Mouse (Mus musculus) intestine, embryonic 14.5 days (tissue): ENCODE data around the gene Iqce. TPM values are rescaled to one million over a fixed set of nuclear protein-coding genes. Genes with fewer than 3 reads are reported as not detected.
A peak's percentile ranks its signal among the peaks of the same experiment; 100 is the strongest.

Experiments used
- ATAC-seq: fragments of 200-750 bp; cut with Nextera tagmentation; replicated peaks from 2 replicates; pipeline ENCODE4 v1.8.0; 2017; ENCODE audit warnings: low read depth, moderate number of reproducible peaks, moderate TSS enrichment, moderate library complexity; ENCODE audit not compliant: low FRiP score, low TSS enrichment
- DNase-seq: peaks from one replicate; pipeline ENCODE4 v3.0.0-alpha.2; 2018; ENCODE audit warnings: low spot score
- H3K27ac ChIP-seq: fragments of 300-500 bp; sonication (generic); 2 replicates; pipeline ENCODE4 v1.5.1; 2014; ENCODE audit warnings: low read depth, mild to moderate bottlenecking, control low read depth
- H3K27me3 ChIP-seq: fragments of 300-500 bp; sonication (generic); replicated peaks from 2 replicates; pipeline ENCODE4 v1.6.1; 2014; ENCODE audit warnings: low read length, control low read depth; ENCODE audit not compliant: control insufficient read depth, insufficient read depth
- H3K36me3 ChIP-seq: fragments of 300-500 bp; sonication (generic); 2 replicates; pipeline ENCODE4 v1.6.1; 2014; ENCODE audit warnings: low read length, control low read depth; ENCODE audit not compliant: control insufficient read depth, insufficient read depth
- H3K4me1 ChIP-seq: fragments of 300-500 bp; sonication (generic); replicated peaks from 2 replicates; pipeline ENCODE4 v1.6.1; 2014; ENCODE audit warnings: low read length, control low read depth, mixed read lengths; ENCODE audit not compliant: control insufficient read depth, insufficient read depth
- H3K4me2 ChIP-seq: fragments of 300-500 bp; sonication (generic); 2 replicates; pipeline ENCODE4 v1.6.1; 2014; ENCODE audit warnings: low read length
- H3K4me3 ChIP-seq: fragments of 300-500 bp; sonication (generic); 2 replicates; pipeline ENCODE4 v1.5.1; 2014; ENCODE audit warnings: low read depth, low read length, control low read depth, mixed read lengths
- H3K9ac ChIP-seq: fragments of 300-500 bp; sonication (generic); 2 replicates; pipeline ENCODE4 v1.6.1; 2014; ENCODE audit warnings: mild to moderate bottlenecking, low read length
- H3K9me3 ChIP-seq: fragments of 300-500 bp; sonication (generic); 2 replicates; pipeline ENCODE4 v1.6.1; 2016; ENCODE audit warnings: low read length, control low read depth; ENCODE audit not compliant: control insufficient read depth
- WGBS: fragments of 180-500 bp; shearing (Covaris S2); extraction: QIAGEN DNeasy Blood & Tissue Kit; methylation state at CpG from one replicate; pipeline ENCODE4 v1.1.7; 2014; 5-methylcytosine and 5-hydroxymethylcytosine counted together
- polyA plus RNA-seq: library from polyadenylated mRNA; unstranded; fragments of >200 nt; fragmentation: Nextera tagmentation; extraction: Ambion mirVana; gene quantifications from 2 replicates; pipeline ENCODE4 v1.2.1, GENCODE M21; 2014

Iqce gene
- polyA plus RNA-seq, 1 experiment from 2014 or later = 24.1 TPM

- WGBS = 18% methylated on average over 11 of the region's 13 CpGs
- 0 out of 2 replicates have a peak overlapping the region, but pooled peaks have one; percentile 28 for H3K4me3 ChIP-seq
- peaks cover 26% of the 10 kb centered on the region for H3K27me3 ChIP-seq
- ATAC-seq = no peak
- DNase-seq = no peak
- no peaks in the 10 kb centered on the region; the same call in 1 of the 2 replicates for H3K4me1 ChIP-seq
- H3K4me2 ChIP-seq = peak overlapping the region; percentile 65; the same call in 1 of the 2 replicates
- H3K9me3 ChIP-seq = 0 out of 2 replicates have a peak, but pooled peaks cover 3% of the 10 kb centered on the region
- no peaks in the 10 kb centered on the region for H3K36me3 ChIP-seq
- H3K9ac ChIP-seq = no peak overlapping the region
- no peak overlapping the region for H3K27ac ChIP-seq
Measured at GRCm38 (mm10) chr5:140736166-140736565, 34.0 kb upstream of the Iqce start.

- H3K27ac ChIP-seq = no peak overlapping the region
- H3K36me3 ChIP-seq = no peaks in the 10 kb centered on the region
- peaks cover 26% of the 10 kb centered on the region for H3K27me3 ChIP-seq
- 0 out of 2 replicates have a peak, but pooled peaks cover 3% of the 10 kb centered on the region for H3K9me3 ChIP-seq
- H3K4me3 ChIP-seq = peak overlapping the region; percentile 28
- 0 out of 2 replicates have a peak overlapping the region, but pooled peaks have one; percentile 25 for H3K9ac ChIP-seq
- no peaks in the 10 kb centered on the region; the same call in 1 of the 2 replicates for H3K4me1 ChIP-seq
- WGBS = 0% methylated on average over 22 of the region's 22 CpGs
- H3K4me2 ChIP-seq = peak overlapping the region; percentile 65
- peak; percentile 53 for ATAC-seq
- peak; percentile 62 for DNase-seq
Measured at GRCm38 (mm10) chr5:140735297-140735696, 33.1 kb upstream of the Iqce start.

- 71% methylated on average over 3 of the region's 3 CpGs for WGBS
- no peak overlapping the region for H3K27ac ChIP-seq
Measured at GRCm38 (mm10) chr5:140733336-140733735, 31.2 kb upstream of the Iqce start.

GRCm38 (mm10) chr5:140732195-140732594 is 30.0 kb upstream of the Iqce start:
- 54% methylated on average over 4 of the region's 4 CpGs for WGBS
- 0 out of 2 replicates have a peak, but pooled peaks cover 3% of the 10 kb centered on the region for H3K9me3 ChIP-seq

More at GRCm38 (mm10) chr5:140733336-140733735, 31.2 kb upstream of the Iqce start:
- H3K4me1 ChIP-seq = no peaks in the 10 kb centered on the region; the same call in 1 of the 2 replicates
- no peak overlapping the region for H3K4me3 ChIP-seq
- no peak for DNase-seq
- 0 out of 2 replicates have a peak, but pooled peaks cover 3% of the 10 kb centered on the region for H3K9me3 ChIP-seq
- H3K9ac ChIP-seq = no peak overlapping the region
- no peak for ATAC-seq
- H3K27me3 ChIP-seq = peaks cover 26% of the 10 kb centered on the region
- H3K4me2 ChIP-seq = no peak overlapping the region
- no peaks in the 10 kb centered on the region for H3K36me3 ChIP-seq

GRCm38 (mm10) chr5:140731040-140731797 is 29.0 kb upstream of the Iqce start:
- H3K4me1 ChIP-seq = no peaks in the 10 kb centered on the region; the same call in 1 of the 2 replicates
- ATAC-seq = no peak
- no peak overlapping the region for H3K4me2 ChIP-seq
- 88% methylated on average over 11 of the region's 11 CpGs for WGBS
- H3K9ac ChIP-seq = no peak overlapping the region
- H3K4me3 ChIP-seq = no peak overlapping the region
- peaks cover 15% of the 10 kb centered on the region for H3K27me3 ChIP-seq
- no peak overlapping the region for H3K27ac ChIP-seq
- no peaks in the 10 kb centered on the region for H3K36me3 ChIP-seq
- H3K9me3 ChIP-seq = 0 out of 2 replicates have a peak, but pooled peaks cover under 1% of the 10 kb centered on the region
- DNase-seq = no peak

More at GRCm38 (mm10) chr5:140732195-140732594, 30.0 kb upstream of the Iqce start:
- DNase-seq (no peak), ATAC-seq (no peak)
- H3K4me2 ChIP-seq = no peak overlapping the region
- H3K4me1 ChIP-seq = no peaks in the 10 kb centered on the region; the same call in 1 of the 2 replicates
- H3K27me3 ChIP-seq = peaks cover 24% of the 10 kb centered on the region
- H3K9ac ChIP-seq = no peak overlapping the region
- H3K4me3 ChIP-seq = no peak overlapping the region
- H3K36me3 ChIP-seq = no peaks in the 10 kb centered on the region
- H3K27ac ChIP-seq = no peak overlapping the region

- DNase-seq (no peak), ATAC-seq (no peak)
- Histone ChIP-seq H3K9ac (no peak overlapping the region), H3K4me3 (no peak overlapping the region), H3K27me3 (no peaks in the 10 kb centered on the region), H3K9me3 (no peaks in the 10 kb centered on the region), H3K4me2 (no peak overlapping the region), H3K27ac (no peak overlapping the region), H3K36me3 (no peaks in the 10 kb centered on the region), H3K4me1 (no peaks in the 10 kb centered on the region)
- 76% methylated on average over 17 of the region's 17 CpGs for WGBS
Measured at GRCm38 (mm10) chr5:140726946-140727740, 25.0 kb upstream of the Iqce start.

- Histone ChIP-seq H3K27me3 (no peaks in the 10 kb centered on the region), H3K4me1 (no peaks in the 10 kb centered on the region), H3K9me3 (no peaks in the 10 kb centered on the region), H3K36me3 (no peaks in the 10 kb centered on the region), H3K27ac (no peak overlapping the region), H3K4me2 (no peak overlapping the region), H3K9ac (no peak overlapping the region), H3K4me3 (no peak overlapping the region)
- ATAC-seq (no peak), DNase-seq (no peak)
- 83% methylated on average over 7 of the region's 7 CpGs for WGBS
Measured at GRCm38 (mm10) chr5:140726062-140726839, 24.1 kb upstream of the Iqce start.

- Histone ChIP-seq H3K36me3 (peaks cover 10% of the 10 kb centered on the region; the same call in 1 of the 2 replicates), H3K9ac (no peak within 1 kb of the TSS), H3K4me1 (no peaks in the 10 kb centered on the region), H3K27me3 (no peaks in the 10 kb centered on the region), H3K27ac (no peak within 1 kb of the TSS), H3K4me3 (no peak within 1 kb of the TSS), H3K4me2 (no peak within 1 kb of the TSS), H3K9me3 (no peaks in the 10 kb centered on the region)
- 81% methylated on average over 13 of the region's 13 CpGs for WGBS
- ATAC-seq = no peak
- DNase-seq = no peak
Measured at GRCm38 (mm10) chr5:140723822-140724221, 21.6 kb upstream of the Iqce start, which contains the start of gene Amz1. Gene Amz1 (plus strand): TSS chr5:140724127.
